Mouse (Mus musculus) heart, embryonic 14.5 days (tissue): ENCODE results near the gene Gtpbp8. TPM values are rescaled to one million over a fixed set of nuclear protein-coding genes. Genes with fewer than 3 reads are reported as not detected.

ENCODE experiments used
- ATAC-seq: fragments of 200-750 bp; cut with Nextera tagmentation; 2 replicates; pipeline ENCODE4 v1.8.0; 2017; ENCODE audit warnings: low read depth, moderate TSS enrichment; ENCODE audit not compliant: insufficient number of reproducible peaks, insufficient read depth, low FRiP score
- H3K27ac ChIP-seq, 2 experiments: fragments of 200-500 bp in 1 of 2; fragments of 300-500 bp in 1 of 2; sonication (generic) in 1 of 2; replicated peaks in 1 of 2; 2 replicates each; pipeline ENCODE4 v1.5.1; 2012 to 2014; ENCODE audit warnings: low read depth in 2 of 2, low read length in 2 of 2, control low read depth in 1 of 2, mild to moderate bottlenecking in 1 of 2, mixed read lengths in 1 of 2; ENCODE audit not compliant: control insufficient read depth in 1 of 2, insufficient read depth in 1 of 2
- H3K27me3 ChIP-seq: fragments of 300-500 bp; sonication (generic); 2 replicates; pipeline ENCODE4 v1.6.1; 2014; ENCODE audit warnings: mild to moderate bottlenecking, low read length, control low read depth; ENCODE audit not compliant: control insufficient read depth, insufficient read depth
- H3K36me3 ChIP-seq: fragments of 300-500 bp; sonication (generic); 2 replicates; pipeline ENCODE4 v1.6.1; 2014; ENCODE audit warnings: mild to moderate bottlenecking, control low read depth, low read length, mixed read lengths; ENCODE audit not compliant: control insufficient read depth, insufficient read depth
- H3K4me1 ChIP-seq, 2 experiments: fragments of 200-500 bp in 1 of 2; fragments of 300-500 bp in 1 of 2; sonication (generic) in 1 of 2; 2 replicates each; pipeline ENCODE4 v1.6.1; 2012 to 2014; ENCODE audit warnings: low read length in 2 of 2, control low read depth in 1 of 2, mixed read lengths in 1 of 2; ENCODE audit not compliant: control insufficient read depth in 2 of 2, insufficient read depth in 2 of 2
- H3K4me2 ChIP-seq: fragments of 300-500 bp; sonication (generic); 2 replicates; pipeline ENCODE4 v1.6.1; 2014; ENCODE audit warnings: mild to moderate bottlenecking, low read length
- H3K4me3 ChIP-seq, 2 experiments: fragments of 200-500 bp in 1 of 2; fragments of 300-500 bp in 1 of 2; sonication (generic) in 1 of 2; 2 replicates each; pipeline ENCODE4 v1.5.1; 2012 to 2014; ENCODE audit warnings: low read length in 2 of 2, mild to moderate bottlenecking in 2 of 2, control low read depth in 1 of 2, low read depth in 1 of 2, moderate library complexity in 1 of 2; ENCODE audit not compliant: control insufficient read depth in 1 of 2, insufficient read depth in 1 of 2
- H3K9ac ChIP-seq: fragments of 300-500 bp; sonication (generic); 2 replicates; pipeline ENCODE4 v1.6.1; 2014; ENCODE audit warnings: mild to moderate bottlenecking, low read length
- H3K9me3 ChIP-seq: fragments of 300-500 bp; sonication (generic); 2 replicates; pipeline ENCODE4 v1.6.1; 2016; ENCODE audit warnings: low read length, control low read depth; ENCODE audit not compliant: control insufficient read depth
- WGBS: fragments of 180-500 bp; shearing (Covaris S2); extraction: QIAGEN DNeasy Blood & Tissue Kit; methylation state at CpG from one replicate; pipeline ENCODE4 v1.1.7; 2014; 5-methylcytosine and 5-hydroxymethylcytosine counted together
- polyA plus RNA-seq: library from polyadenylated mRNA; unstranded; fragments of >200 nt; fragmentation: Nextera tagmentation; extraction: Ambion mirVana; gene quantifications from 2 replicates; pipeline ENCODE4 v1.2.1, GENCODE M21; 2014

The Gtpbp8 gene
- polyA plus RNA-seq, 1 experiment from 2014 or later: 23.7 TPM

- WGBS: 57% methylated on average over 8 of the region's 8 CpGs
- Histone ChIP-seq H3K9me3 (no peaks in the 10 kb centered on the region), H3K36me3 (no peaks in the 10 kb centered on the region), H3K27me3 (no peaks in the 10 kb centered on the region; the same call in 1 of the 2 replicates), H3K4me2 (no peak overlapping the region), H3K4me1 (peaks cover 14 to 21% of the 10 kb centered on the region in 2 experiments), H3K9ac (no peak overlapping the region), H3K27ac (peak overlapping the region; percentile 52 to 65), H3K4me3 (no peak overlapping the region)
- no peak for ATAC-seq
Observed at GRCm38 (mm10) chr16:44695214-44695858, 50.8 kb downstream of the Gtpbp8 start.

- 67% methylated on average over 6 of the region's 6 CpGs for WGBS
- Histone ChIP-seq H3K9me3 (no peaks in the 10 kb centered on the region), H3K4me1 (peaks cover 14 to 21% of the 10 kb centered on the region in 2 experiments), H3K36me3 (no peaks in the 10 kb centered on the region), H3K27ac (no peak overlapping the region), H3K27me3 (no peaks in the 10 kb centered on the region; the same call in 1 of the 2 replicates), H3K4me2 (no peak overlapping the region), H3K9ac (no peak overlapping the region), H3K4me3 (no peak overlapping the region)
- ATAC-seq: no peak
Observed at GRCm38 (mm10) chr16:44693695-44694094, 52.5 kb downstream of the Gtpbp8 start.

GRCm38 (mm10) chr16:44692541-44692940 lies 53.6 kb downstream of the Gtpbp8 start:
- ATAC-seq: no peak
- no peaks in the 10 kb centered on the region for H3K9me3 ChIP-seq
- H3K27me3 ChIP-seq: no peaks in the 10 kb centered on the region; the same call in 1 of the 2 replicates
- no peak overlapping the region for H3K4me3 ChIP-seq
- H3K27ac ChIP-seq: no peak overlapping the region
- H3K4me2 ChIP-seq: no peak overlapping the region
- H3K36me3 ChIP-seq: no peaks in the 10 kb centered on the region
- peaks cover 16 to 30% of the 10 kb centered on the region in 2 experiments for H3K4me1 ChIP-seq
- H3K9ac ChIP-seq: no peak overlapping the region
- 95% methylated on average over 1 of the region's 1 CpGs for WGBS

- H3K4me1 ChIP-seq: peaks cover 19 to 30% of the 10 kb centered on the region in 2 experiments
- H3K9ac ChIP-seq: 0 out of 2 replicates have a peak overlapping the region, but pooled peaks have one; percentile 39
- peak overlapping the region in 1 of 2 experiments; percentile 1; a peak in 1 of 4 replicates for H3K4me3 ChIP-seq
- no peaks in the 10 kb centered on the region; the same call in 1 of the 2 replicates for H3K27me3 ChIP-seq
- H3K9me3 ChIP-seq: no peaks in the 10 kb centered on the region
- 28% methylated on average over 17 of the region's 17 CpGs for WGBS
- no peaks in the 10 kb centered on the region for H3K36me3 ChIP-seq
- no peak overlapping the region; a peak in 1 of 4 replicates for H3K27ac ChIP-seq
- ATAC-seq: no peak
- peak overlapping the region; percentile 56 for H3K4me2 ChIP-seq
Observed at GRCm38 (mm10) chr16:44691561-44692141, 54.5 kb downstream of the Gtpbp8 start.

GRCm38 (mm10) chr16:44691066-44691465 lies 55.1 kb downstream of the Gtpbp8 start:
- Histone ChIP-seq H3K4me1 (peaks cover 15 to 25% of the 10 kb centered on the region in 2 experiments), H3K36me3 (no peaks in the 10 kb centered on the region), H3K4me3 (no peak overlapping the region), H3K9ac (no peak overlapping the region), H3K4me2 (no peak overlapping the region), H3K27ac (no peak overlapping the region), H3K9me3 (no peaks in the 10 kb centered on the region), H3K27me3 (no peaks in the 10 kb centered on the region; the same call in 1 of the 2 replicates)
- 77% methylated on average over 2 of the region's 2 CpGs for WGBS
- no peak for ATAC-seq

- WGBS: 61% methylated on average over 2 of the region's 2 CpGs
- no peaks in the 10 kb centered on the region for H3K9me3 ChIP-seq
- H3K4me2 ChIP-seq: no peak overlapping the region
- no peak overlapping the region for H3K9ac ChIP-seq
- no peak for ATAC-seq
- H3K27me3 ChIP-seq: no peaks in the 10 kb centered on the region; the same call in 1 of the 2 replicates
- H3K4me1 ChIP-seq: peaks cover 12 to 23% of the 10 kb centered on the region in 2 experiments
- H3K27ac ChIP-seq: no peak overlapping the region
- H3K4me3 ChIP-seq: no peak overlapping the region
- no peaks in the 10 kb centered on the region for H3K36me3 ChIP-seq
Observed at GRCm38 (mm10) chr16:44690501-44690900, 55.7 kb downstream of the Gtpbp8 start.

GRCm38 (mm10) chr16:44688507-44688906 lies 57.7 kb downstream of the Gtpbp8 start:
- Histone ChIP-seq H3K9me3 (no peaks in the 10 kb centered on the region), H3K36me3 (no peaks in the 10 kb centered on the region), H3K9ac (no peak overlapping the region), H3K4me2 (peak overlapping the region; percentile 16), H3K4me3 (no peak overlapping the region), H3K27ac (no peak overlapping the region), H3K4me1 (peaks cover 11 to 17% of the 10 kb centered on the region in 2 experiments), H3K27me3 (no peaks in the 10 kb centered on the region; the same call in 1 of the 2 replicates)
- ATAC-seq: no peak
- 20% methylated on average over 4 of the region's 4 CpGs for WGBS
